Mouse (Mus musculus) forebrain, embryonic 16.5 days (tissue): ENCODE data around the gene Ifnb1. TPM values are rescaled to one million over a fixed set of nuclear protein-coding genes. Genes with fewer than 3 reads are reported as not detected.
A peak's percentile ranks its signal among the peaks of the same experiment; 100 is the strongest.
"Not testable (repeated sequence)": the region's sequence is repeated elsewhere in the genome, so short reads cannot be mapped to it uniquely, and the experiment has no call there.

ENCODE experiments used
- ATAC-seq: fragments of 200-750 bp; cut with Nextera tagmentation; 2 replicates; pipeline ENCODE4 v1.8.0; 2017; ENCODE audit warnings: mild to moderate bottlenecking, moderate library complexity
- H3K27ac ChIP-seq: fragments of 300-500 bp; sonication (generic); 2 replicates; pipeline ENCODE4 v1.5.1; 2014; ENCODE audit warnings: low read length, control low read depth
- H3K27me3 ChIP-seq: fragments of 300-500 bp; sonication (generic); replicated peaks from 2 replicates; pipeline ENCODE4 v1.6.1; 2014; ENCODE audit warnings: low read length; ENCODE audit not compliant: control insufficient read depth, insufficient read depth
- H3K36me3 ChIP-seq: fragments of 300-500 bp; sonication (generic); 2 replicates; pipeline ENCODE4 v1.6.1; 2014; ENCODE audit not compliant: control insufficient read depth, insufficient read depth
- H3K4me1 ChIP-seq: fragments of 300-500 bp; sonication (generic); replicated peaks from 2 replicates; pipeline ENCODE4 v1.6.1; 2014; ENCODE audit warnings: low read length; ENCODE audit not compliant: control insufficient read depth, insufficient read depth
- H3K4me2 ChIP-seq: fragments of 300-500 bp; sonication (generic); 2 replicates; pipeline ENCODE4 v1.6.1; 2014; ENCODE audit warnings: mild to moderate bottlenecking, low read length, control low read depth
- H3K4me3 ChIP-seq: fragments of 300-500 bp; sonication (generic); replicated peaks from 2 replicates; pipeline ENCODE4 v1.5.1; 2014; ENCODE audit warnings: mild to moderate bottlenecking, low read length, control low read depth
- H3K9ac ChIP-seq: fragments of 300-500 bp; sonication (generic); replicated peaks from 2 replicates; pipeline ENCODE4 v1.6.1; 2014; ENCODE audit warnings: low read depth, low read length, control low read depth
- H3K9me3 ChIP-seq: fragments of 300-500 bp; sonication (generic); 2 replicates; pipeline ENCODE4 v1.6.1; 2016; ENCODE audit warnings: low read length; ENCODE audit not compliant: control insufficient read depth
- WGBS: fragments of 180-500 bp; shearing (Covaris S2); extraction: QIAGEN DNeasy Blood & Tissue Kit; methylation state at CpG from one replicate; pipeline ENCODE4 v1.1.7; 2014; 5-methylcytosine and 5-hydroxymethylcytosine counted together
- polyA plus RNA-seq: library from polyadenylated mRNA; unstranded; fragments of >200 nt; fragmentation: Nextera tagmentation; extraction: Ambion mirVana; gene quantifications from 2 replicates; pipeline ENCODE4 v1.2.1, GENCODE M21; 2015

The Ifnb1 gene
- not detected in 2 replicates for polyA plus RNA-seq

GRCm38 (mm10) chr4:88522674-88523073 lies at the start of gene Ifnb1:
Gene Ifnb1 (minus strand): TSS chr4:88522774.
- whole genome bisulfite sequencing: 92% methylated on average over 4 of the region's 4 CpGs
- ATAC-seq: no peak

GRCm38 (mm10) chr4:88571698-88572097 lies 49.1 kb upstream of the Ifnb1 start, which contains the start of gene Ifna14:
Gene Ifna14 (minus strand): TSS chr4:88571798.
- ATAC-seq: no peak
- WGBS: 93% methylated on average over 1 of the region's 1 CpGs

More at GRCm38 (mm10) chr4:88522674-88523073, at the start of gene Ifnb1:
- no peak within 1 kb of the TSS for H3K4me2 ChIP-seq
- H3K27ac ChIP-seq: no peak within 1 kb of the TSS
- H3K9ac ChIP-seq: no peak within 1 kb of the TSS
- H3K4me1 ChIP-seq: peaks cover 2% of the 10 kb centered on the region; the same call in 1 of the 2 replicates
- H3K4me3 ChIP-seq: no peak within 1 kb of the TSS
- no peaks in the 10 kb centered on the region for H3K9me3 ChIP-seq
- no peaks in the 10 kb centered on the region for H3K36me3 ChIP-seq
- no peaks in the 10 kb centered on the region for H3K27me3 ChIP-seq

GRCm38 (mm10) chr4:88561791-88562190 lies 39.2 kb upstream of the Ifnb1 start:
- Histone ChIP-seq H3K9me3 (no peaks in the 10 kb centered on the region), H3K36me3 (no peaks in the 10 kb centered on the region), H3K27ac (no peak overlapping the region), H3K27me3 (no peaks in the 10 kb centered on the region), H3K9ac (no peak overlapping the region), H3K4me1 (no peaks in the 10 kb centered on the region), H3K4me2 (no peak overlapping the region), H3K4me3 (no peak overlapping the region)
- ATAC-seq: no peak
- 92% methylated on average over 1 of the region's 1 CpGs for WGBS

More at GRCm38 (mm10) chr4:88571698-88572097, 49.1 kb upstream of the Ifnb1 start, which contains the start of gene Ifna14:
- Histone ChIP-seq H3K4me1 (no peaks in the 10 kb centered on the region), H3K4me3 (no peak within 1 kb of the TSS), H3K27me3 (no peaks in the 10 kb centered on the region), H3K9ac (no peak within 1 kb of the TSS), H3K4me2 (no peak within 1 kb of the TSS), H3K36me3 (no peaks in the 10 kb centered on the region), H3K27ac (no peak within 1 kb of the TSS), H3K9me3 (no peaks in the 10 kb centered on the region)

DNA sequence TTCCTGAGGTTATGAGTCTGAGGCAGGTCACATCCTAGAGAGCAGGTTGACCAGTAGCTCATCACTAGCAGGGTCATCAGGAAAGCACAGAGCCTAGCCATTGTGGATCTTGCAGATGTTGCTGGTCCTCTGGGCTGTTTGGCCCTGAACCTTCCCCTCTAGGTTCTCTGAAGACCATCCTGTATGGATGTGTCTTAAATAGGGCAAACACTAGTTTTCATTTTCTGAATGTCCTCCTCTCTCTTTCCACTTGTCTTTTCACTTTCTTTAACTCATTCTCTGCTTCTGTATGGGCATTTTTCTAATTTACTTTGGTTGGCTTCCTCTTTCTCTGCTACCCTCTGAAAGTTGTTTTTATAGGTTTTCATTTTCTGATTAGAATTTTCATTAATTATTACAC lies 35.6 kb upstream of the Ifnb1 start, which contains the start of gene Ifna15:
TSS of gene Ifna15 (minus strand) at position 101 of the 400 bp plus-strand sequence.
- H3K36me3 ChIP-seq, H3K4me1 ChIP-seq, ATAC-seq, H3K27me3 ChIP-seq, H3K4me3 ChIP-seq, H3K9ac ChIP-seq, H3K9me3 ChIP-seq, H3K27ac ChIP-seq, H3K4me2 ChIP-seq: not testable (repeated sequence)

GRCm38 (mm10) chr4:88550161-88550945 lies 27.8 kb upstream of the Ifnb1 start:
- 32% methylated on average over 22 of the region's 22 CpGs for WGBS
- no peaks in the 10 kb centered on the region for H3K9me3 ChIP-seq
- H3K4me1 ChIP-seq: no peaks in the 10 kb centered on the region; the same call in 1 of the 2 replicates
- H3K9ac ChIP-seq: no peak overlapping the region
- H3K36me3 ChIP-seq: no peaks in the 10 kb centered on the region
- peak; percentile 68 for ATAC-seq
- H3K27me3 ChIP-seq: no peaks in the 10 kb centered on the region
- H3K4me3 ChIP-seq: peak overlapping the region; percentile 18
- H3K27ac ChIP-seq: no peak overlapping the region
- peak overlapping the region; percentile 43 for H3K4me2 ChIP-seq

GRCm38 (mm10) chr4:88547986-88548385 lies 25.4 kb upstream of the Ifnb1 start:
- no peak overlapping the region for H3K4me3 ChIP-seq
- H3K9me3 ChIP-seq: no peaks in the 10 kb centered on the region
- H3K27me3 ChIP-seq: no peaks in the 10 kb centered on the region
- H3K36me3 ChIP-seq: no peaks in the 10 kb centered on the region
- H3K4me1 ChIP-seq: no peaks in the 10 kb centered on the region; the same call in 1 of the 2 replicates
- H3K4me2 ChIP-seq: no peak overlapping the region
- no peak overlapping the region for H3K27ac ChIP-seq
- WGBS: 64% methylated on average over 1 of the region's 1 CpGs
- H3K9ac ChIP-seq: no peak overlapping the region
- no peak for ATAC-seq

- no peaks in the 10 kb centered on the region for H3K27me3 ChIP-seq
- H3K4me2 ChIP-seq: no peak overlapping the region
- ATAC-seq: peak; percentile 80
- H3K9me3 ChIP-seq: no peaks in the 10 kb centered on the region
- no peak overlapping the region for H3K27ac ChIP-seq
- no peak overlapping the region for H3K4me3 ChIP-seq
- no peaks in the 10 kb centered on the region for H3K4me1 ChIP-seq
- H3K9ac ChIP-seq: no peak overlapping the region
- 38% methylated on average over 2 of the region's 2 CpGs for WGBS
- no peaks in the 10 kb centered on the region for H3K36me3 ChIP-seq
Measured at GRCm38 (mm10) chr4:88543649-88544234, 21.2 kb upstream of the Ifnb1 start.

DNA sequence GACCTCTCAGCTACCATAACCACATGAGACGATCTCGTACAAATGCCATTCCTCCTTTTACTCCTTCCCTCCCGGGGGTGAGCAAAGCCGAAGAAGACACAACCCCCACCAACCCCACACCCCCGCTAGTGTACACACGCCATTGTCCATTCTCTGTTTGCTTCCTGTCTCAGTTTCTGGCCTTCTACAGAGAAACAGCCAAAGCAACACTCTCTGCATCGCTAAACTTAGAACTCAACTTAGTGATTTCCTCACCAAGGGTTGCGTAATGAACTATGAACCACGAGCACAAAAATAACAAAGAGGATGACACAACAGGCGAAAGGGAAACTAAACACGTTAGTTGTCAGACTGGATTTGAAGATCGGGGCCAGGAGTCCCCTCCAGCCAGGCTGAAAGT lies 14.8 kb upstream of the Ifnb1 start:
- Histone ChIP-seq H3K27ac (no peak overlapping the region), H3K9ac (no peak overlapping the region), H3K9me3 (no peaks in the 10 kb centered on the region), H3K4me3 (no peak overlapping the region), H3K4me1 (peaks cover 2% of the 10 kb centered on the region; the same call in 1 of the 2 replicates), H3K36me3 (no peaks in the 10 kb centered on the region), H3K27me3 (no peaks in the 10 kb centered on the region), H3K4me2 (no peak overlapping the region)
- WGBS: 88% methylated on average over 12 of the region's 12 CpGs
- ATAC-seq: no peak

GRCm38 (mm10) chr4:88536640-88537039 lies 14.1 kb upstream of the Ifnb1 start:
- ATAC-seq: no peak
- 69% methylated on average over 7 of the region's 7 CpGs for WGBS
- no peaks in the 10 kb centered on the region for H3K27me3 ChIP-seq
- no peak overlapping the region for H3K4me2 ChIP-seq
- no peaks in the 10 kb centered on the region for H3K36me3 ChIP-seq
- no peak overlapping the region for H3K27ac ChIP-seq
- H3K4me1 ChIP-seq: peaks cover 2% of the 10 kb centered on the region; the same call in 1 of the 2 replicates
- H3K9me3 ChIP-seq: no peaks in the 10 kb centered on the region
- H3K9ac ChIP-seq: no peak overlapping the region
- no peak overlapping the region for H3K4me3 ChIP-seq
